Mouse (Mus musculus): ENCODE data around the gene Agfg1.

Agfg1 gene

GRCm38 (mm10) chr1:82825783-82826182 lies 13.5 kb upstream of the Agfg1 start:
- no peak for DNase-seq

- no peak for DNase-seq
Measured at GRCm38 (mm10) chr1:82826911-82827310, 12.4 kb upstream of the Agfg1 start.

GRCm38 (mm10) chr1:82830771-82831170 lies 8.5 kb upstream of the Agfg1 start:
- DNase-seq, result no peak

- no peak for DNase-seq
Measured at GRCm38 (mm10) chr1:82831547-82832240, 7.6 kb upstream of the Agfg1 start.

GRCm38 (mm10) chr1:82832495-82833021 lies 6.7 kb upstream of the Agfg1 start:
- no peak for DNase-seq

- no peak for DNase-seq
Measured at GRCm38 (mm10) chr1:82833501-82833900, 5.8 kb upstream of the Agfg1 start.

GRCm38 (mm10) chr1:82834572-82834971 lies 4.7 kb upstream of the Agfg1 start:
- DNase-seq, result no peak

- no peak for DNase-seq
Measured at GRCm38 (mm10) chr1:82836342-82837217, 2.7 kb upstream of the Agfg1 start.

- no peak for DNase-seq
Measured at GRCm38 (mm10) chr1:82837579-82837978, 1.7 kb upstream of the Agfg1 start.

GRCm38 (mm10) chr1:82838469-82839295 lies 601 bp upstream of the Agfg1 start:
- DNase-seq, result no peak

GRCm38 (mm10) chr1:82839614-82840421 lies 535 bp downstream of the Agfg1 start:
- DNase-seq, result no peak

- DNase-seq, result no peak
Measured at GRCm38 (mm10) chr1:82855729-82856128, 16.4 kb downstream of the Agfg1 start.

GRCm38 (mm10) chr1:82858236-82858635 lies 19.0 kb downstream of the Agfg1 start:
- no peak for DNase-seq

GRCm38 (mm10) chr1:82860391-82860790 lies 21.1 kb downstream of the Agfg1 start:
- no peak for DNase-seq

GRCm38 (mm10) chr1:82870202-82870601 lies 30.9 kb downstream of the Agfg1 start:
- no peak for DNase-seq

GRCm38 (mm10) chr1:82879172-82879571 lies 39.9 kb downstream of the Agfg1 start:
- DNase-seq, result no peak

GRCm38 (mm10) chr1:82880196-82880595 lies 40.9 kb downstream of the Agfg1 start:
- DNase-seq, result no peak

GRCm38 (mm10) chr1:82893269-82893668 lies 54.0 kb downstream of the Agfg1 start:
- no peak for DNase-seq

GRCm38 (mm10) chr1:82900567-82900966 lies 61.3 kb downstream of the Agfg1 start:
- no peak for DNase-seq

- no peak for DNase-seq
Measured at GRCm38 (mm10) chr1:82901201-82901600, 61.9 kb downstream of the Agfg1 start.

GRCm38 (mm10) chr1:82905886-82906285 lies 66.6 kb downstream of the Agfg1 start:
- DNase-seq, result no peak

GRCm38 (mm10) chr1:82913025-82913424 lies 73.7 kb downstream of the Agfg1 start, which contains the start of gene A030005L19Rik:
Gene A030005L19Rik (plus strand): TSS chr1:82913325.
- no peak for DNase-seq
